Mouse (Mus musculus) midbrain, embryonic 13.5 days (tissue): ENCODE results near the gene Vipr1. TPM values are rescaled to one million over a fixed set of nuclear protein-coding genes. Genes with fewer than 3 reads are reported as not detected.

Experiments
- ATAC-seq: fragments of 200-750 bp; cut with Nextera tagmentation; 2 replicates; pipeline ENCODE4 v1.8.0; 2017; ENCODE audit warnings: mild to moderate bottlenecking, moderate TSS enrichment, moderate library complexity
- H3K27ac ChIP-seq: fragments of 300-500 bp; sonication (generic); 2 replicates; pipeline ENCODE4 v1.5.1; 2015; ENCODE audit warnings: inconsistent platforms, mild to moderate bottlenecking, moderate library complexity
- H3K27me3 ChIP-seq: fragments of 300-500 bp; sonication (generic); 2 replicates; pipeline ENCODE4 v1.6.1; 2015; ENCODE audit warnings: mild to moderate bottlenecking, inconsistent platforms
- H3K36me3 ChIP-seq: fragments of 300-500 bp; sonication (generic); 2 replicates; pipeline ENCODE4 v1.6.1; 2015; ENCODE audit warnings: mild to moderate bottlenecking, inconsistent platforms
- H3K4me1 ChIP-seq: fragments of 300-500 bp; sonication (generic); replicated peaks from 2 replicates; pipeline ENCODE4 v1.6.1; 2015; ENCODE audit warnings: inconsistent platforms
- H3K4me2 ChIP-seq: fragments of 300-500 bp; sonication (generic); replicated peaks from 2 replicates; pipeline ENCODE4 v1.6.1; 2015; ENCODE audit warnings: moderate library complexity, mild to moderate bottlenecking, inconsistent platforms
- H3K4me3 ChIP-seq: fragments of 300-500 bp; sonication (generic); replicated peaks from 2 replicates; pipeline ENCODE4 v1.5.1; 2015; ENCODE audit warnings: mild to moderate bottlenecking, inconsistent platforms
- H3K9ac ChIP-seq: fragments of 300-500 bp; sonication (generic); replicated peaks from 2 replicates; pipeline ENCODE4 v1.6.1; 2015; ENCODE audit warnings: mild to moderate bottlenecking, inconsistent platforms
- H3K9me3 ChIP-seq: fragments of 300-500 bp; sonication (generic); 2 replicates; pipeline ENCODE4 v1.6.1; 2016; ENCODE audit warnings: mild to moderate bottlenecking, inconsistent platforms
- whole genome bisulfite sequencing: fragments of 180-500 bp; shearing (Covaris S2); methylation state at CpG from one replicate; pipeline ENCODE4 v1.1.7; 2015; 5-methylcytosine and 5-hydroxymethylcytosine counted together
- polyA plus RNA-seq: library from polyadenylated mRNA; unstranded; fragments of >200 nt; fragmentation: Nextera tagmentation; extraction: Ambion mirVana; gene quantifications from 2 replicates; pipeline ENCODE4 v1.2.1, GENCODE M21; 2015

The Vipr1 gene
- polyA plus RNA-seq, 1 experiment from 2014 or later: 0.48 TPM

GRCm38 (mm10) chr9:121609381-121609780 lies 33.1 kb upstream of the Vipr1 start:
- WGBS: 77% methylated on average over 6 of the region's 6 CpGs
- no peaks in the 10 kb centered on the region for H3K9me3 ChIP-seq
- H3K27ac ChIP-seq: no peak overlapping the region
- no peak overlapping the region for H3K4me3 ChIP-seq
- H3K4me1 ChIP-seq: no peaks in the 10 kb centered on the region
- H3K9ac ChIP-seq: no peak overlapping the region
- no peak for ATAC-seq
- no peaks in the 10 kb centered on the region for H3K27me3 ChIP-seq
- H3K36me3 ChIP-seq: no peaks in the 10 kb centered on the region
- H3K4me2 ChIP-seq: no peak overlapping the region

DNA sequence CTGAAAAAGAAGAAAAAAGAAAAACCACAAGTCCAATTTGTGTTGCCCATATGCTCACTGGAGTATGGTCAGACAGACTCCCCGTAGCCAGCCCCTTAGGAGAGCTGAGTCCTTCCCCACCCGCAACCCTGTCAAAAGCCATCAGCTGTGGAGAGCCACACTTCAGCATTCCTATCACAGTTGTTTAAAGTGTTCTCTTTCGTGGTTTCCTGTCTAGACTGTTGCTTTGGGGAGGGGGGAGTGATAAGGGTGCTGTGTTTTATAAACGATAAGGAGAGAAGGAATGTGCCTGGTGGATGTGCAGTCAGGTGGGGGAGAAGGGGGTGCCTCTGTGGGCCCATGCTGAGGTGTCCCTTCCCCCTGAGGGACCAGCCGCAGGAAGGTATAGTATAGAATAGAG lies 29.3 kb upstream of the Vipr1 start:
- no peak overlapping the region for H3K9ac ChIP-seq
- H3K27ac ChIP-seq: no peak overlapping the region
- no peaks in the 10 kb centered on the region for H3K36me3 ChIP-seq
- H3K4me2 ChIP-seq: no peak overlapping the region
- 83% methylated on average over 5 of the region's 5 CpGs for WGBS
- ATAC-seq: no peak
- H3K27me3 ChIP-seq: no peaks in the 10 kb centered on the region
- H3K4me1 ChIP-seq: no peaks in the 10 kb centered on the region
- H3K4me3 ChIP-seq: no peak overlapping the region
- no peaks in the 10 kb centered on the region for H3K9me3 ChIP-seq

DNA sequence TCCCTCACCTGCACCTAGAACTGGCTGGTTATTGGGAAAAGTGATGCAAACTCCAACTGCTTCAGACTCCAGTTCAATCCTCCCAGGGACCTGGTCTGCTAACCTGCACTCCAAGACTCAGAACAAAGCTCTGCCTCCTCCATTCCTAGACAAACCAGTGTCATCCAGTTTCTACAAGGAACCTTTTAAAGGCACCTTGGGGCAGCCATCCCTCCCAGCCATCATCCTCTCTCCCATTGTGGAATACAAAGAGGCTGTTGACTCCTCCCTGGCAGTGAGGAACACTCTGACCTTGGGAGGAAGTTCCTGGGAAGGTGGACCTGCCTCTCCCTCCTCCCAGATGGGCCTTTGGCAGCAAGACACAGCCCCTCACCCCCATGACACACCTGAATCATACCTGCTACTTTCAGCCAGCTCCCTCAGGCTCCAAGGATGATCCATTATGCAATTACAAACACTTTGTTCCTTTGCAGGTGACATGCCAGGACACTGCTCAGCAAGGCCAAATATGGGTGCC lies 28.2 kb upstream of the Vipr1 start:
- Histone ChIP-seq H3K4me1 (no peaks in the 10 kb centered on the region), H3K36me3 (no peaks in the 10 kb centered on the region), H3K9ac (no peak overlapping the region), H3K27me3 (no peaks in the 10 kb centered on the region), H3K4me2 (no peak overlapping the region), H3K4me3 (no peak overlapping the region), H3K27ac (no peak overlapping the region), H3K9me3 (no peaks in the 10 kb centered on the region)
- ATAC-seq: no peak

DNA sequence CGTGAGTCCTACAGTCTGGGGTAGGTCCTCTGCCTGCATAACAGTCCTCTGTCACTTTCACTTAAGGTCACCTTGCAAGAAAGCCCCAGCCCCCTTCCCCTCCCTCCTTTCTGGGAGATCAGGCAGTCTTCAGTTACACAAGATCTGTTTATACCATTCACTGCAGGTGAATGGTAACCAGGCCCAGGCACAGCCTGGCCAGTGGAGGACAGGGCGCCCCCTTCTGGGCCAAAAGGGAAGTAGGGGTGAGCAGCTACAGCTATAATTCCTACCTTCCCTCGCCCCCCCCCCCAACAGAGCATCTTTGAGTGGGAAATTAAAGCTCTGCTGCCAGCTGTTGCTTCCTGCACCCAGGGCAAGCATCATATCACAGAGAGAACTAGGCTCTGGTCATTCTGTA lies 26.0 kb upstream of the Vipr1 start:
- no peak for ATAC-seq
- WGBS: 48% methylated on average over 3 of the region's 3 CpGs
- no peak overlapping the region for H3K4me2 ChIP-seq
- no peak overlapping the region for H3K9ac ChIP-seq
- no peak overlapping the region for H3K27ac ChIP-seq
- H3K4me3 ChIP-seq: no peak overlapping the region
- H3K4me1 ChIP-seq: no peaks in the 10 kb centered on the region
- H3K36me3 ChIP-seq: no peaks in the 10 kb centered on the region
- H3K27me3 ChIP-seq: no peaks in the 10 kb centered on the region
- no peaks in the 10 kb centered on the region for H3K9me3 ChIP-seq

DNA sequence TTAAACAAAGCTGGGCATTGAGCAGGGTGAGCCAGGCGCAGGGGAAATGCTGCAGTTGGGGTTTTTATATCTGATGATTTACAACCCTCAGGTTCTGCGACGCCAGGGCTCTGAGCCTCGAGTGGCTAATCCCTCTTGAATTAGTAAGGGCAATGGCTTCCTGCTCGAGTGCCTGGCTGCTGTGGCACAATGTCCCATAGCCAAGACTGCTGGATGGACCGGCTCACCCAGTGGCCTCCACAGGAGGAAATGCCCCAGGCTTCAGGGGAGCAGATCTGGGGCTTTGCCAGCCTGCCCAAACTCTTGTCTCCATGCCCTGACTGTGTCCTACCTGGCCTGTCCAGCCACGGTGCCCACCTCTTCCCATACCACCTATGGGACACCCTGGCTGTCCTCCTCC lies 23.1 kb upstream of the Vipr1 start:
- Histone ChIP-seq H3K27me3 (no peaks in the 10 kb centered on the region), H3K9ac (no peak overlapping the region; the same call in 1 of the 2 replicates)
- 49% methylated on average over 7 of the region's 7 CpGs for WGBS

DNA sequence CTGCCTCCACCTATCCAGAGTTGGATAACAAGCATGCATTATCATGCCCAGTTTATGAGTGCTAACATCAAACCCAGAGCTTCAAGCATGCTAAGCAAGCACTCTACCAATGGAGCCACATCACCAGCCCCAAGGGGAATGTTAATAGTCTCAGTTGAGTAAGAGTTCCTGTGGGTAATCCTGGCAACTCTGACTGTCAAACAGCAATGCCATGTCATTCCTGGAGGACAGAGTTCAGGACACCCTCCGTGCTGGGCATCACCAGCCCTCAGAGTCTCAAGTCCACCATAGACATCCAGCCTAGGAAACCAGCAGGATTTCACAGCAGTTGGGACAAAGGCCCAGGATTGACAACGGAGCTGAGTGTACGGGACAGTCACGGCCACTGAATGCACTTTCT lies 19.3 kb upstream of the Vipr1 start:
- Histone ChIP-seq H3K27ac (no peak overlapping the region), H3K27me3 (no peaks in the 10 kb centered on the region), H3K4me2 (no peak overlapping the region), H3K9ac (no peak overlapping the region), H3K4me1 (no peaks in the 10 kb centered on the region), H3K4me3 (no peak overlapping the region), H3K36me3 (no peaks in the 10 kb centered on the region), H3K9me3 (no peaks in the 10 kb centered on the region)
- 86% methylated on average over 4 of the region's 4 CpGs for WGBS
- no peak for ATAC-seq

More for the DNA sequence above, 23.1 kb upstream of the Vipr1 start:
- H3K36me3 ChIP-seq: no peaks in the 10 kb centered on the region
- H3K4me2 ChIP-seq: no peak overlapping the region
- H3K27ac ChIP-seq: no peak overlapping the region
- no peaks in the 10 kb centered on the region for H3K9me3 ChIP-seq
- no peak overlapping the region for H3K4me3 ChIP-seq
- no peak for ATAC-seq
- no peaks in the 10 kb centered on the region for H3K4me1 ChIP-seq

DNA sequence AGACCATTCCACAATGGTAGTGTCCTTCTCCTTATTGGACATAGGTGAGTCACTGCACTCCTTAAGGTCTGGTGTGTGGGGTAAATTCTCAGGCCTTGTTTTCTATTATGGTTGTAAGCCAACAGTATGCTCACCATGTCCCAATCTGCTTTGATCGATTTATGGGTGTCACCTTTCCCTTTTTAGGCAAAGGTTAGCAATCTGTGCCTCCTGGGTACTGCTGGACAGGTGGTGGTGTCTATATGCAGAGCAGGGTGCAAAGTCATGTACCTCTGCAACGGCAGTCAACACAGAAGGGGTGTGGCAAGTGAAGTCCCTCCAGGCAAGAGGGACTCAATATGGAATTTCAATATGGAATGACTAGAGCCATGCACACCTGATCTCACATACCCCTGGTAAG lies 17.6 kb upstream of the Vipr1 start:
- ATAC-seq: no peak
- Histone ChIP-seq H3K36me3 (no peaks in the 10 kb centered on the region), H3K4me3 (no peak overlapping the region), H3K4me2 (no peak overlapping the region), H3K9ac (no peak overlapping the region), H3K27ac (no peak overlapping the region), H3K9me3 (no peaks in the 10 kb centered on the region), H3K27me3 (no peaks in the 10 kb centered on the region), H3K4me1 (no peaks in the 10 kb centered on the region)
- 86% methylated on average over 2 of the region's 2 CpGs for WGBS

DNA sequence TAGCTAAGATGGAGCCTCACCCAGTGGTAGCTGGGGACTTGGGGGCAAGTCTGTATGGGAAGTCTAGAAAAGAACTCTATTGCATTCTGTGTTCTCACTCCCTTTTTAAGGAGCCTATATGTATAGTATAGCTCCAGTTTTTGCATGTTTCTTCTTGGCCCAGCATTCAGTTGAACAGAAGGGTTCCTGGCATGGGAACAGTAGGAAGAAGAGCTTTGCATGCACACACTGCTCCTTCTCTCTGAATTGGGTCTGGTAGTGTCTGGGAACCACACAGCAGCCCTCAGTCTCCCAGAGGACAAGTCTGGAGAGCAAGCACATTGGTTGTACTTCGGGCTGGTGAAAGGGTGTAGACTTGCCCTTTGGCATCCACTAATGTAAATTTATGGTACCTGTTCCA lies 11.9 kb upstream of the Vipr1 start:
- H3K4me3 ChIP-seq: no peak overlapping the region
- H3K4me2 ChIP-seq: no peak overlapping the region
- no peaks in the 10 kb centered on the region for H3K27me3 ChIP-seq
- H3K9me3 ChIP-seq: no peaks in the 10 kb centered on the region
- H3K36me3 ChIP-seq: no peaks in the 10 kb centered on the region
- ATAC-seq: no peak
- no peak overlapping the region for H3K27ac ChIP-seq
- H3K4me1 ChIP-seq: no peaks in the 10 kb centered on the region
- WGBS: 93% methylated on average over 1 of the region's 1 CpGs
- no peak overlapping the region for H3K9ac ChIP-seq

DNA sequence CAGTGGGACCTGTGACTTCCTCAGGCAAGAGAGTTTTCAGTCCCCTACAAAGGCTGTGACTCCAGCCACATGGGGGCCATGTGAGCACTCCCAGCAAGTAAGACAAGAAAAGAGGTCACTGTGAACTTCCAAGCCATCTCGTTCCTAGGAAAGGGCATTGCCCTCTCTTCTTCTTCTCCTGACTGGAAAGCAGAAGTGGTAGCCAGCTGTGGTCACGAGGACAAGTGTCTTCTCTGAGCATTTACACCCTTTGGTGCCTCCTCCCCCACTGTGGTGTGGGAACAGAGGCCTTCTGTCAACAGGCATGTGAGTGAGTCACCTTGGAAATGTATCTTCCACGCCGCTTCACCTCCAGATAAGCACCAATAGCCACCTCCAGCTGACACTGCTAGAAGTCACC lies 10.6 kb upstream of the Vipr1 start:
- WGBS: 79% methylated on average over 4 of the region's 4 CpGs
- no peak for ATAC-seq
- Histone ChIP-seq H3K27ac (no peak overlapping the region), H3K4me2 (no peak overlapping the region), H3K9ac (no peak overlapping the region), H3K4me3 (no peak overlapping the region), H3K4me1 (no peaks in the 10 kb centered on the region), H3K36me3 (no peaks in the 10 kb centered on the region), H3K9me3 (no peaks in the 10 kb centered on the region), H3K27me3 (0 out of 2 replicates have a peak, but pooled peaks cover 3% of the 10 kb centered on the region)

DNA sequence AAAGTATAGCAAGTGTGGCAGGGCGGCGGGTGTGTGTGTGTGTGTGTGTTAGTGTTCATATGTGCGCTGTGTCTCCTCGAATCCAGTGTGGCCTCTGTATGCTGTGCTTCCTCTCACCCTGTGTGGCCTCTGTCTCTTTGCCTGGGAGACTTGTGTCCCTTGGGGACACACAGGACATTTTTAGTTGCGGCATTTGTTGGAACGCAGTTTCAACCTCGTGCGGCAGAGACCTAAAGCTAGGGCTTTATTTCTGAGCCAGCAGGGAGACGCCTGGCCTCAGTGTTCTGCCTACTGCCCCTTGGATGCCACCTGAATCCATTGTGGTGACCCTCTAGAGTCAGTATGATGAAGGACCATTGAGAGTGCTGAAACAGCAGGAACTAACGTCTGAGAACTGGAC lies 9.6 kb upstream of the Vipr1 start:
- no peak for ATAC-seq
- WGBS: 89% methylated on average over 10 of the region's 10 CpGs

GRCm38 (mm10) chr9:121633306-121633705 lies 9.2 kb upstream of the Vipr1 start:
- H3K4me1 ChIP-seq: no peaks in the 10 kb centered on the region
- no peak overlapping the region for H3K27ac ChIP-seq
- H3K27me3 ChIP-seq: 0 out of 2 replicates have a peak, but pooled peaks cover 8% of the 10 kb centered on the region
- H3K36me3 ChIP-seq: no peaks in the 10 kb centered on the region
- H3K4me2 ChIP-seq: no peak overlapping the region
- 90% methylated on average over 6 of the region's 6 CpGs for WGBS
- H3K9me3 ChIP-seq: no peaks in the 10 kb centered on the region
- no peak for ATAC-seq
- H3K9ac ChIP-seq: no peak overlapping the region
- no peak overlapping the region for H3K4me3 ChIP-seq

More for the DNA sequence above, 9.6 kb upstream of the Vipr1 start:
- Histone ChIP-seq H3K27me3 (0 out of 2 replicates have a peak, but pooled peaks cover 6% of the 10 kb centered on the region), H3K4me2 (no peak overlapping the region), H3K27ac (no peak overlapping the region), H3K9me3 (no peaks in the 10 kb centered on the region), H3K4me1 (no peaks in the 10 kb centered on the region), H3K4me3 (no peak overlapping the region), H3K9ac (no peak overlapping the region), H3K36me3 (no peaks in the 10 kb centered on the region)

- no peak overlapping the region for H3K4me2 ChIP-seq
- H3K4me1 ChIP-seq: no peaks in the 10 kb centered on the region
- no peak overlapping the region for H3K9ac ChIP-seq
- H3K27me3 ChIP-seq: peaks cover 33% of the 10 kb centered on the region
- no peaks in the 10 kb centered on the region for H3K36me3 ChIP-seq
- H3K4me3 ChIP-seq: no peak overlapping the region
- no peak overlapping the region for H3K27ac ChIP-seq
- no peaks in the 10 kb centered on the region for H3K9me3 ChIP-seq
- no peak for ATAC-seq
- WGBS: 67% methylated on average over 7 of the region's 7 CpGs
Measured at GRCm38 (mm10) chr9:121635835-121636576, 6.5 kb upstream of the Vipr1 start.

GRCm38 (mm10) chr9:121639790-121640189 lies 2.7 kb upstream of the Vipr1 start:
- no peak for ATAC-seq
- no peak overlapping the region for H3K4me3 ChIP-seq
- H3K27ac ChIP-seq: no peak overlapping the region
- H3K4me1 ChIP-seq: peaks cover 20% of the 10 kb centered on the region
- WGBS: 49% methylated on average over 16 of the region's 16 CpGs
- H3K4me2 ChIP-seq: no peak overlapping the region
- H3K36me3 ChIP-seq: no peaks in the 10 kb centered on the region
- no peaks in the 10 kb centered on the region for H3K9me3 ChIP-seq
- H3K9ac ChIP-seq: no peak overlapping the region
- peaks cover 70% of the 10 kb centered on the region for H3K27me3 ChIP-seq
